Mouse (Mus musculus): ENCODE results near the gene Nfic.

Nfic gene

DNA sequence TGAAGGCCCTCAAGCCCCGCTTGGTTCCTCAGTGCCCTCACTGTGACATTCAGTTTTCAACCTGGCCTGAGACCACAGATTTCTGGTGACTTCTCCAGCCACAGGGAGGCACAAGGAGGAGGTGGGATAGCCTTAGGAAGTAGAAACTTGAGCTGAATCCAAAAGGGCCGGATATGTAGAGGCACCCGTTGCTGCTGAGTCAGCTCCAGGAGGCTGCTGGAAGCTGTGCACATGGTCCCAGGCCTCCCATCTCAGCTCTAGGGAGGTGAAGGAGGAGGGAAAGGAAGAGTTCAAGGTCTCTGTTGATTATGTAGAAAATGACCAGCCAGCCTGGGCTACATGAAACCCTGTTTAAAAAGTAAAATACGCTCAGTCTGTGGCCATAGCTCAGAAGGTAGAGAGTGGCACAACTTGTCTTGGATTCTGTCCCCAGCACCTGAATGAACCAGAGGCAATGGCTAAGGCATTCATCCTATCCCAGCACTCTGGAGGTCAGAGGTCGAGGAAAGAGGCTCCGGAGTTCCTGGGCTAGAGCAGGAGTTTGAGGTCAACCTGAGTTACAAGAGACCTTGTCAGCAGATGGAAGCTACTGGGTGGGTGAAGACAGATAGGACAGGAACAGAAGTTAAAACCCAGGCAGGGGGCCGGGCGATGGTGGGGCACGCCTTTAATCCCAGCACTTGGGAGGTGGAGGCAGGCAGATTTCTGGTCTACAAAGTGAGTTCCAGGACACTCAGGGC lies 100.5 kb downstream of the Nfic start:
- DNase-seq = no peak

DNA sequence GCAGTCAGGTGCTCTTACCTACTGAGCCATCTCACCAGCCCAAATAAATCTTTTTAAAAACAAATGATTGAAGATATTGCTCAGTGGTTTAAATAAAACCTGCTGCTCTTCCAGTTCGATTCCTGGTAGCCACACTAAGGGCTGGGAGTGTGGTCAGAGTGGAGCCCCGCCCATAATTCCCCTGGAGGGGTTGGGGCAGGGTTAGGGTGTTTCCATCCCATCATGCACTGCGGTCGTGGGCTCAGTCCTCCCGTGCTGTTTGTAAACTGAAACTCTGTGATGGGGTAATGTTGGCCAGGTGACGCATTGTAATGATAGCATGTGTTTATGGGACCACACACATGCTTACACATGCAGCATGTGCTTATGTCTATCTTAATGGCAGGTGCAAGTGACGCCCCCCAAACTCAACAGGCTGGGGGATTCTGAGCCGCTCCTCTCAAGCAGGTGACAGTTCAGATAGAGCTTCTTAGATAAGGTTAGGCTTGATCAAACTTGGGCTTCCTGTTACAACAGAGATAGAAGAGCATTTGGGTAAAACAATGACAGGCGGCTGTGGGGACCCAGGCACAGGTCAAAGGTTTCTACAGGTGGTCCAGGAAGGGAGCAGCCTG lies 103.7 kb downstream of the Nfic start:
- no peak for DNase-seq

- DNase-seq = peak; percentile 99
These were observed 104.9 kb downstream of the Nfic start, which contains the start of gene Hmg20b for GRCm38 (mm10) chr10:81350351-81351063. Gene Hmg20b (minus strand): TSS chr10:81350480.

GRCm38 (mm10) chr10:81349961-81350350 lies 105.5 kb downstream of the Nfic start:
- DNase-seq = no peak

GRCm38 (mm10) chr10:81349146-81349545 lies 106.3 kb downstream of the Nfic start:
- DNase-seq = no peak

GRCm38 (mm10) chr10:81346453-81347067 lies 108.9 kb downstream of the Nfic start:
- peak; percentile 69 for DNase-seq

Measured in right cerebral cortex, postnatal 4 days (tissue).